Mouse (Mus musculus) embryonic facial prominence, embryonic 14.5 days (tissue): ENCODE measurements at regions not wholly inside any gene's neighbourhood (a gene's known extent, or its start where the extent isn't known, plus 50 kb on each side); places are given as distances from the start of the nearest gene placed in this dataset.

Experiments
- ATAC-seq: fragments of 200-750 bp; cut with Nextera tagmentation; 2 replicates; pipeline ENCODE4 v1.8.0; 2017; ENCODE audit warnings: low read depth, moderate number of reproducible peaks, moderate TSS enrichment
- DNase-seq: peaks from one replicate; pipeline ENCODE4 v3.0.0-alpha.2; 2015; ENCODE audit warnings: low spot score
- H3K27ac ChIP-seq: fragments of 300-500 bp; sonication (generic); replicated peaks from 2 replicates; pipeline ENCODE4 v1.5.1; 2014; ENCODE audit warnings: low read depth, mild to moderate bottlenecking, low read length, moderate library complexity
- H3K27me3 ChIP-seq: fragments of 300-500 bp; sonication (generic); replicated peaks from 2 replicates; pipeline ENCODE4 v1.6.1; 2014; ENCODE audit warnings: low read length; ENCODE audit not compliant: control insufficient read depth, insufficient read depth
- H3K36me3 ChIP-seq: fragments of 300-500 bp; sonication (generic); 2 replicates; pipeline ENCODE4 v1.6.1; 2014; ENCODE audit warnings: low read length, mixed read lengths; ENCODE audit not compliant: control insufficient read depth, insufficient read depth
- H3K4me1 ChIP-seq: fragments of 300-500 bp; sonication (generic); 2 replicates; pipeline ENCODE4 v1.6.1; 2014; ENCODE audit warnings: antibody characterized with exemption, low read length; ENCODE audit not compliant: control insufficient read depth, insufficient read depth
- H3K4me2 ChIP-seq: fragments of 300-500 bp; sonication (generic); 2 replicates; pipeline ENCODE4 v1.6.1; 2014; ENCODE audit warnings: low read depth, mild to moderate bottlenecking, low read length, moderate library complexity, mixed read lengths
- H3K4me3 ChIP-seq: fragments of 300-500 bp; sonication (generic); 2 replicates; pipeline ENCODE4 v1.5.1; 2014; ENCODE audit warnings: low read depth, mild to moderate bottlenecking, low read length
- H3K9ac ChIP-seq: fragments of 300-500 bp; sonication (generic); 2 replicates; pipeline ENCODE4 v1.6.1; 2014; ENCODE audit warnings: low read depth, mild to moderate bottlenecking, low read length, moderate library complexity, mixed read lengths
- H3K9me3 ChIP-seq: fragments of 300-500 bp; sonication (generic); 2 replicates; pipeline ENCODE4 v1.6.1; 2016; ENCODE audit warnings: low read length; ENCODE audit not compliant: control insufficient read depth
- WGBS: fragments of 180-500 bp; shearing (Covaris S2); extraction: QIAGEN DNeasy Blood & Tissue Kit; methylation state at CpG from one replicate; pipeline ENCODE4 v1.1.7; 2014; 5-methylcytosine and 5-hydroxymethylcytosine counted together

DNA sequence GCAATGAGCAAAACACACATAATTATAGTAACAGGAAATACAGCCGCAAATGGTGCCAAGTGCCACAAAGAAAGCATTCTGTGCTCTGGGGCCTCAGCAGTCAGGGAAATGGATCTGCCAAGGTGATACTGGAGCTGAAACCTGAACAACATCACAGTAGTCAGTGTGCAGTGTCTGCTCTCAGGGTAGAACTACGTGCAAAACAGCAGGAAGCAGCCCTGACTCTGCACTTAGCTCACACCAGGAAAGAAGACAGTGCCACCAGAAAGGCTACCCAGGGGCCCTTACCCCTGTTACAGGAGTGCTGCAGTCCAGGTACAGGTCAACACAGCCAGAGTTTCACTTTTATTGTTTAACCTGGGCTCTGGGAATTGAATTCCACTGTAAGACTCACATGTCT, 54.0 kb upstream of the Tbl1xr1 start:
- no peak overlapping the region for H3K9ac ChIP-seq
- no peaks in the 10 kb centered on the region for H3K9me3 ChIP-seq
- WGBS = 36% methylated on average over 2 of the region's 2 CpGs
- H3K4me1 ChIP-seq = peaks cover 4% of the 10 kb centered on the region
- H3K4me2 ChIP-seq = no peak overlapping the region
- DNase-seq (peak; percentile 18), ATAC-seq (no peak)
- H3K27ac ChIP-seq = no peak overlapping the region
- no peak overlapping the region for H3K4me3 ChIP-seq
- no peaks in the 10 kb centered on the region for H3K27me3 ChIP-seq
- H3K36me3 ChIP-seq = no peaks in the 10 kb centered on the region

DNA sequence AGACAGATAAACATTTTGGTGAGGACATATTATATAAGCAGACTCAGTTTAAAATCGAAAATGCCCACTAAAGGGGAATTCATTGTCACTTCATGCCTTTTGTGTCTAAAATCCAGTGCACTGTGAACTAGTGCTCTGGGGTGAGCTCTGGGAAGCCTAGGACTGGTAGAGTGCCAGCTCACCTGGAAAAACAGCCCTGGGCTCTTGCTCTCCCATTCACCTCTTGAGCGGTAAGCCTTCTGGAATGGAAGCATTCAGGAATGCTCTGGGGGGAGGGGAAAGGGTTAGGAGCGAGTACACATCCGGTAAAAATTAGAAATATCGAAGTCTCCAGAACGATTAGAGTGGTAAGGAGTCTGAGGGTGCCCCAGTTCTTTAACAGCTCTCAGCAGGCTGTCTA, 53.4 kb upstream of the Tbl1xr1 start:
- no peaks in the 10 kb centered on the region for H3K27me3 ChIP-seq
- H3K4me1 ChIP-seq = peaks cover 4% of the 10 kb centered on the region
- no peaks in the 10 kb centered on the region for H3K36me3 ChIP-seq
- H3K27ac ChIP-seq = no peak overlapping the region
- DNase-seq = peak; percentile 31
- no peak overlapping the region for H3K4me3 ChIP-seq
- no peaks in the 10 kb centered on the region for H3K9me3 ChIP-seq
- no peak overlapping the region for H3K4me2 ChIP-seq
- WGBS = 24% methylated on average over 6 of the region's 6 CpGs
- ATAC-seq = no peak
- no peak overlapping the region for H3K9ac ChIP-seq

DNA sequence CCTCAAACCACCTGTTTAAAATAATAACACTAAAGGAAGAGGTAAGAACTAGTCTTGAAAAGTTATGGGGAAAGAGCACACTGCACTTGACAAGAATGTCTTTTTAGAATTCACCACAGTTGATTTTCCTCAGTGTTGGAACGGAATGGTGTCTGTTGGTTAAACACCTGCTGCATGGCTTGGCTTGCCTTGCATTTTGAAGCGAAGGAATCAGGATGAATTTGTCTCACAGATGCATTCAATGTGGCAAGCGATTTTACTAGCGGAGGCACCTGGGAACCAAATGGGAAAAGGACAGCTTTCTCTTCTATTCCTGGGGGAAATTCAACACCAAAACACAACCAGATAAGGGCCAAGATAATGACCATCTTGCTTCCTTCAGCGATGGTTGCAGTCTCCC, 52.9 kb upstream of the Tbl1xr1 start:
- DNase-seq = no peak
- H3K4me2 ChIP-seq = no peak overlapping the region
- no peaks in the 10 kb centered on the region for H3K9me3 ChIP-seq
- H3K4me3 ChIP-seq = no peak overlapping the region
- no peak overlapping the region for H3K9ac ChIP-seq
- no peak for ATAC-seq
- H3K27me3 ChIP-seq = no peaks in the 10 kb centered on the region
- H3K36me3 ChIP-seq = no peaks in the 10 kb centered on the region
- WGBS = 52% methylated on average over 5 of the region's 5 CpGs
- no peak overlapping the region for H3K27ac ChIP-seq
- peaks cover 4% of the 10 kb centered on the region for H3K4me1 ChIP-seq

DNA sequence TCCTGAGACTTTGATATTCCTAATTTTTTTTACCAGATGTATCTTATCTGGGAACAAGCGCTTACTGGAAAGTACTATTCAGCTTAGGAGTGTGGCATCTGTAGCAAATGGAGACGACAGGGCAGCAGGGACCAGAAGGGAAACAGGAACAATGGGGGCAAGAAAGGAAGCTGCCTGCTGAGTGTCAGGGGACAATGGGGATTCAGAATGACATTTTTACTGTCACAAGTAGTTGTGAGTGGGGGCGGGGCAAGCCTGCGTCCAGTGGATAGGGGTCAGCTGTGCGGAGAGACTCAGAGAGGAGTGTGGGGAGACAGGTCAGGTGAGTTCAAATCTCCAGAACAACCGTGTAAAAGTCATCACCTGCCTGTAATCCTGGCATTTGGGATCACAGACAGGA, 52.3 kb upstream of the Tbl1xr1 start:
- 28% methylated on average over 6 of the region's 6 CpGs for WGBS
- peak; percentile 22 for DNase-seq
- Histone ChIP-seq H3K9me3 (no peaks in the 10 kb centered on the region), H3K4me2 (no peak overlapping the region), H3K27me3 (no peaks in the 10 kb centered on the region), H3K4me1 (peaks cover 4% of the 10 kb centered on the region), H3K36me3 (no peaks in the 10 kb centered on the region), H3K27ac (no peak overlapping the region), H3K9ac (no peak overlapping the region), H3K4me3 (no peak overlapping the region)
- ATAC-seq = no peak

DNA sequence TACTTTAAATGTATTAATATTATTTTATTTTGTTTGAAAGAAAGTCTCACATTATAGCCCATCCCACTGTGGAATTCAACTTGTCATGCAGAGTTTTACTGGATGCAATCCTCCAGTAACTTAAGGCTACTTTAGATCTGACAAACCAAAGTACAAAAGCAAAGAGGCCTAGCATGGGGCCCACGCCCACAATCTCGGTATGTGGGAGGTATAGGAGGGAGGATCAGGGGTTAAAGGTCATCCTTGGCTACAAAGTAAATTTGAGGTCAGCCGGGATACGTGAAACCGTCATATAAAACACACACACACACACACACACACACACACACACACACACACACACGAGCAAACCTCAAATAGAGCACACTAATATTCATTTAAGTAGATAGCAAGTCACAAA, 51.3 kb upstream of the Tbl1xr1 start:
- ATAC-seq = no peak
- H3K4me1 ChIP-seq = peaks cover 4% of the 10 kb centered on the region
- DNase-seq = no peak
- H3K4me3 ChIP-seq = no peak overlapping the region
- H3K9me3 ChIP-seq = no peaks in the 10 kb centered on the region
- no peaks in the 10 kb centered on the region for H3K36me3 ChIP-seq
- H3K9ac ChIP-seq = no peak overlapping the region
- H3K27me3 ChIP-seq = no peaks in the 10 kb centered on the region
- no peak overlapping the region for H3K27ac ChIP-seq
- 20% methylated on average over 6 of the region's 6 CpGs for WGBS
- H3K4me2 ChIP-seq = no peak overlapping the region

DNA sequence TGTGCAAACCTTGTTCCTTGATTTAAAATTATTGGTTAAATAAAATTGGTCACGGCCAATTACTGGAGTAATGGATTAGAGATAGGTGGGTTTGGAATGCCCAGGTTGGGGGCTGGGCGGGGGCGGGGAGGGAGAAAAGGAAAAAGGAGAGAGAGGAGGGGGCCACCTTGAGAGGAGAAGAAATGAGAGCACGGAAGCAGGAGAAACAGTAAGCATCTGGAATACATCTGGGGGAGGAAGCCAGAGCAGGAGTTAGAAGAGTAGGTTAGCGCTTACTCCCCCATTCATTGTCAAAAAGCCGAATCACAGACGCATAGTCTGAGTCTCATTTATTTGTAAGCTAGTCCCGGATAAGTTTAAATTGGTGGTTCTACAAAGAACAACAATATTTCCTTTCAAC, 50.8 kb upstream of the Tbl1xr1 start:
- H3K9me3 ChIP-seq = no peaks in the 10 kb centered on the region
- no peaks in the 10 kb centered on the region for H3K36me3 ChIP-seq
- H3K4me2 ChIP-seq = no peak overlapping the region
- H3K4me3 ChIP-seq = no peak overlapping the region
- H3K4me1 ChIP-seq = peaks cover 4% of the 10 kb centered on the region
- ATAC-seq = no peak
- no peaks in the 10 kb centered on the region for H3K27me3 ChIP-seq
- no peak overlapping the region; the same call in 1 of the 2 replicates for H3K27ac ChIP-seq
- H3K9ac ChIP-seq = no peak overlapping the region
- 37% methylated on average over 8 of the region's 8 CpGs for WGBS
- peak; percentile 39 for DNase-seq
